Mouse (Mus musculus) midbrain, embryonic 16.5 days (tissue): ENCODE data around the gene Mki67. TPM values are rescaled to one million over a fixed set of nuclear protein-coding genes. Genes with fewer than 3 reads are reported as not detected.

Experiments used
- polyA plus RNA-seq: library from polyadenylated mRNA; unstranded; fragments of >200 nt; fragmentation: Nextera tagmentation; extraction: Ambion mirVana; gene quantifications from 2 replicates; pipeline ENCODE4 v1.2.1, GENCODE M21; 2015

Mki67 gene
- polyA plus RNA-seq, 1 experiment from 2014 or later = 3.3 TPM

Other genes starting within 250 kb of the Mki67 start
- gene Clrn3, start 187.7 kb downstream of the Mki67 start, polyA plus RNA-seq = not detected in 2 replicates
- 7.1 and 7.6 TPM in 2 replicates for gene Ptpre, start 178.9 kb downstream of the Mki67 start, polyA plus RNA-seq